Mouse (Mus musculus) liver, embryonic 13.5 days (tissue): ENCODE data around the gene Hspa1a. TPM values are rescaled to one million over a fixed set of nuclear protein-coding genes. Genes with fewer than 3 reads are reported as not detected.
"Not testable (repeated sequence)": the region's sequence is repeated elsewhere in the genome, so short reads cannot be mapped to it uniquely, and the experiment has no call there.

Source experiments
- ATAC-seq: fragments of 200-750 bp; cut with Nextera tagmentation; 2 replicates; pipeline ENCODE4 v1.8.0; 2017; ENCODE audit warnings: low read depth, mild to moderate bottlenecking, moderate number of reproducible peaks, moderate library complexity
- DNase-seq: peaks from one replicate; pipeline ENCODE4 v3.0.0; 2022
- H3K27ac ChIP-seq: fragments of 300-500 bp; sonication (generic); 2 replicates; pipeline ENCODE4 v1.5.1; 2015; ENCODE audit warnings: moderate library complexity, mild to moderate bottlenecking, inconsistent platforms
- H3K27me3 ChIP-seq: fragments of 300-500 bp; sonication (generic); 2 replicates; pipeline ENCODE4 v1.6.1; 2015; ENCODE audit warnings: mild to moderate bottlenecking, inconsistent platforms
- H3K36me3 ChIP-seq: fragments of 300-500 bp; sonication (generic); 2 replicates; pipeline ENCODE4 v1.6.1; 2015; ENCODE audit warnings: mild to moderate bottlenecking, inconsistent platforms
- H3K4me1 ChIP-seq: fragments of 300-500 bp; sonication (generic); replicated peaks from 2 replicates; pipeline ENCODE4 v1.6.1; 2015; ENCODE audit warnings: inconsistent platforms
- H3K4me2 ChIP-seq: fragments of 300-500 bp; sonication (generic); 2 replicates; pipeline ENCODE4 v1.6.1; 2015; ENCODE audit warnings: inconsistent platforms, mild to moderate bottlenecking, moderate library complexity
- H3K4me3 ChIP-seq: fragments of 300-500 bp; sonication (generic); replicated peaks from 2 replicates; pipeline ENCODE4 v1.5.1; 2015; ENCODE audit warnings: mild to moderate bottlenecking, inconsistent platforms
- H3K9ac ChIP-seq: fragments of 300-500 bp; sonication (generic); 2 replicates; pipeline ENCODE4 v1.6.1; 2015; ENCODE audit warnings: mild to moderate bottlenecking, inconsistent platforms
- H3K9me3 ChIP-seq: fragments of 300-500 bp; sonication (generic); replicated peaks from 2 replicates; pipeline ENCODE4 v1.6.1; 2016; ENCODE audit warnings: inconsistent platforms
- WGBS: fragments of 180-500 bp; shearing (Covaris S2); methylation state at CpG from one replicate; pipeline ENCODE4 v1.1.7; 2015; ENCODE audit not compliant: insufficient replicate concordance; 5-methylcytosine and 5-hydroxymethylcytosine counted together
- polyA plus RNA-seq: library from polyadenylated mRNA; unstranded; fragments of >200 nt; fragmentation: Nextera tagmentation; extraction: Ambion mirVana; gene quantifications from 2 replicates; pipeline ENCODE4 v1.2.1, GENCODE M21; 2015

Gene Hspa1a
- 2.1 and 2.3 TPM in 2 replicates for polyA plus RNA-seq

- Histone ChIP-seq H3K9ac (peak within 1 kb of the TSS; percentile 52), H3K27me3 (peaks cover 61% of the 10 kb centered on the region), H3K4me3 (peak within 1 kb of the TSS; percentile 50), H3K4me2 (peak within 1 kb of the TSS; percentile 72)
- not testable (repeated sequence) for H3K4me1 ChIP-seq, H3K27ac ChIP-seq, H3K9me3 ChIP-seq, H3K36me3 ChIP-seq
- DNase-seq = peak; percentile 66
- ATAC-seq = peak; percentile 91
- 1% methylated on average over 33 of the region's 33 CpGs for WGBS
Observed at GRCm38 (mm10) chr17:34972069-34972749, at the start of gene Hspa1a, which contains the start of gene Hspa1l. Hspa1a (minus strand) TSS chr17:34972156. Hspa1l (plus strand) TSS chr17:34972703.

- Histone ChIP-seq H3K9me3 (no peaks in the 10 kb centered on the region), H3K9ac (peak overlapping the region; percentile 47; the same call in 1 of the 2 replicates), H3K36me3 (peaks cover 12% of the 10 kb centered on the region), H3K27me3 (no peaks in the 10 kb centered on the region), H3K27ac (peak overlapping the region; percentile 80), H3K4me2 (peak overlapping the region; percentile 56), H3K4me1 (peaks cover 65% of the 10 kb centered on the region), H3K4me3 (peak overlapping the region; percentile 29; the same call in 1 of the 2 replicates)
- 3% methylated on average over 17 of the region's 17 CpGs for whole genome bisulfite sequencing
- peak; percentile 19 for ATAC-seq
- peak; percentile 78 for DNase-seq
Observed at GRCm38 (mm10) chr17:35021163-35021808, 49.3 kb upstream of the Hspa1a start.

GRCm38 (mm10) chr17:35020551-35020950 lies 48.6 kb upstream of the Hspa1a start:
- peaks cover 65% of the 10 kb centered on the region for H3K4me1 ChIP-seq
- H3K27me3 ChIP-seq = no peaks in the 10 kb centered on the region
- peaks cover 19% of the 10 kb centered on the region for H3K36me3 ChIP-seq
- no peak overlapping the region for H3K9ac ChIP-seq
- DNase-seq (no peak), ATAC-seq (no peak)
- H3K4me3 ChIP-seq = no peak overlapping the region
- no peak overlapping the region for H3K27ac ChIP-seq
- no peak overlapping the region for H3K4me2 ChIP-seq
- 81% methylated on average over 8 of the region's 8 CpGs for WGBS
- H3K9me3 ChIP-seq = no peaks in the 10 kb centered on the region

GRCm38 (mm10) chr17:35019894-35020293 lies 47.9 kb upstream of the Hspa1a start:
- 79% methylated on average over 11 of the region's 11 CpGs for WGBS
- Histone ChIP-seq H3K27ac (no peak overlapping the region), H3K36me3 (peaks cover 26% of the 10 kb centered on the region), H3K4me1 (peaks cover 60% of the 10 kb centered on the region), H3K9me3 (no peaks in the 10 kb centered on the region), H3K4me3 (no peak overlapping the region), H3K9ac (no peak overlapping the region), H3K4me2 (no peak overlapping the region), H3K27me3 (no peaks in the 10 kb centered on the region)
- ATAC-seq (no peak), DNase-seq (no peak)

- WGBS = 61% methylated on average over 3 of the region's 3 CpGs
- Histone ChIP-seq H3K9ac (no peak overlapping the region), H3K36me3 (peaks cover 43% of the 10 kb centered on the region), H3K4me3 (no peak overlapping the region), H3K27me3 (no peaks in the 10 kb centered on the region), H3K4me2 (no peak overlapping the region), H3K4me1 (peaks cover 46% of the 10 kb centered on the region), H3K27ac (no peak overlapping the region), H3K9me3 (no peaks in the 10 kb centered on the region)
- no peak for ATAC-seq
- no peak for DNase-seq
Observed at GRCm38 (mm10) chr17:35018171-35018570, 46.2 kb upstream of the Hspa1a start.

- ATAC-seq = no peak
- Histone ChIP-seq H3K9me3 (no peaks in the 10 kb centered on the region), H3K4me1 (peaks cover 41% of the 10 kb centered on the region), H3K36me3 (peaks cover 48% of the 10 kb centered on the region), H3K27ac (no peak overlapping the region), H3K9ac (no peak overlapping the region), H3K4me3 (no peak overlapping the region), H3K27me3 (no peaks in the 10 kb centered on the region), H3K4me2 (no peak overlapping the region)
- no peak for DNase-seq
- 72% methylated on average over 14 of the region's 14 CpGs for WGBS
Observed at GRCm38 (mm10) chr17:35017706-35018030, 45.7 kb upstream of the Hspa1a start.

GRCm38 (mm10) chr17:35016791-35017705 lies 45.1 kb upstream of the Hspa1a start:
- no peaks in the 10 kb centered on the region for H3K27me3 ChIP-seq
- H3K4me3 ChIP-seq = no peak overlapping the region
- peaks cover 54% of the 10 kb centered on the region for H3K36me3 ChIP-seq
- 0 out of 2 replicates have a peak, but pooled peaks have one; percentile 10 for ATAC-seq
- H3K4me1 ChIP-seq = peaks cover 35% of the 10 kb centered on the region
- 72% methylated on average over 10 of the region's 10 CpGs for WGBS
- H3K27ac ChIP-seq = peak overlapping the region; percentile 47; the same call in 1 of the 2 replicates
- DNase-seq = no peak
- H3K9me3 ChIP-seq = no peaks in the 10 kb centered on the region
- H3K9ac ChIP-seq = no peak overlapping the region
- H3K4me2 ChIP-seq = no peak overlapping the region

GRCm38 (mm10) chr17:35016376-35016775 lies 44.4 kb upstream of the Hspa1a start, which contains the start of gene Vwa7:
Vwa7 (plus strand) TSS chr17:35016579.
- no peak for DNase-seq
- Histone ChIP-seq H3K4me3 (no peak within 1 kb of the TSS), H3K27ac (peak within 1 kb of the TSS; percentile 47), H3K9ac (no peak within 1 kb of the TSS), H3K9me3 (no peaks in the 10 kb centered on the region), H3K27me3 (no peaks in the 10 kb centered on the region), H3K4me2 (no peak within 1 kb of the TSS), H3K36me3 (peaks cover 61% of the 10 kb centered on the region), H3K4me1 (peaks cover 28% of the 10 kb centered on the region)
- WGBS = 80% methylated on average over 12 of the region's 12 CpGs
- no peak for ATAC-seq

- Histone ChIP-seq H3K27ac (no peak overlapping the region), H3K4me2 (no peak overlapping the region), H3K9me3 (no peaks in the 10 kb centered on the region), H3K4me3 (no peak overlapping the region), H3K27me3 (no peaks in the 10 kb centered on the region), H3K36me3 (peaks cover 72% of the 10 kb centered on the region), H3K9ac (no peak overlapping the region), H3K4me1 (peaks cover 20% of the 10 kb centered on the region)
- 89% methylated on average over 16 of the region's 16 CpGs for WGBS
- no peak for DNase-seq
- no peak for ATAC-seq
Observed at GRCm38 (mm10) chr17:35015296-35015695, 43.3 kb upstream of the Hspa1a start.

GRCm38 (mm10) chr17:35013221-35013620 lies 41.3 kb upstream of the Hspa1a start:
- ATAC-seq = no peak
- 75% methylated on average over 6 of the region's 6 CpGs for WGBS
- Histone ChIP-seq H3K9ac (no peak overlapping the region), H3K36me3 (peaks cover 92% of the 10 kb centered on the region), H3K4me3 (no peak overlapping the region), H3K27me3 (no peaks in the 10 kb centered on the region), H3K9me3 (no peaks in the 10 kb centered on the region), H3K4me1 (peaks cover 20% of the 10 kb centered on the region), H3K4me2 (no peak overlapping the region), H3K27ac (no peak overlapping the region)
- DNase-seq = no peak

GRCm38 (mm10) chr17:35012430-35012829 lies 40.5 kb upstream of the Hspa1a start:
- H3K36me3 ChIP-seq = peaks cover 100% of the 10 kb centered on the region
- WGBS = 85% methylated on average over 13 of the region's 13 CpGs
- H3K4me1 ChIP-seq = peaks cover 20% of the 10 kb centered on the region
- no peak overlapping the region for H3K4me3 ChIP-seq
- no peak overlapping the region for H3K9ac ChIP-seq
- ATAC-seq (no peak), DNase-seq (no peak)
- H3K4me2 ChIP-seq = no peak overlapping the region
- no peak overlapping the region for H3K27ac ChIP-seq
- H3K9me3 ChIP-seq = no peaks in the 10 kb centered on the region
- no peaks in the 10 kb centered on the region for H3K27me3 ChIP-seq
